Mouse (Mus musculus) central nervous system, embryonic 14 days (tissue): ENCODE data around the gene Arl1. TPM values are rescaled to one million over a fixed set of nuclear protein-coding genes. Genes with fewer than 3 reads are reported as not detected.

Experiments used
- polyA plus RNA-seq: library from polyadenylated mRNA; depleted of rRNA; stranded (reverse); fragments of >200 nt; gene quantifications from 2 replicates; pipeline ENCODE4 v1.2.3, GENCODE M21; 2012; rRNA removed

The Arl1 gene
- polyA plus RNA-seq = 81.2 and 86.2 TPM in 2 replicates

DNA sequence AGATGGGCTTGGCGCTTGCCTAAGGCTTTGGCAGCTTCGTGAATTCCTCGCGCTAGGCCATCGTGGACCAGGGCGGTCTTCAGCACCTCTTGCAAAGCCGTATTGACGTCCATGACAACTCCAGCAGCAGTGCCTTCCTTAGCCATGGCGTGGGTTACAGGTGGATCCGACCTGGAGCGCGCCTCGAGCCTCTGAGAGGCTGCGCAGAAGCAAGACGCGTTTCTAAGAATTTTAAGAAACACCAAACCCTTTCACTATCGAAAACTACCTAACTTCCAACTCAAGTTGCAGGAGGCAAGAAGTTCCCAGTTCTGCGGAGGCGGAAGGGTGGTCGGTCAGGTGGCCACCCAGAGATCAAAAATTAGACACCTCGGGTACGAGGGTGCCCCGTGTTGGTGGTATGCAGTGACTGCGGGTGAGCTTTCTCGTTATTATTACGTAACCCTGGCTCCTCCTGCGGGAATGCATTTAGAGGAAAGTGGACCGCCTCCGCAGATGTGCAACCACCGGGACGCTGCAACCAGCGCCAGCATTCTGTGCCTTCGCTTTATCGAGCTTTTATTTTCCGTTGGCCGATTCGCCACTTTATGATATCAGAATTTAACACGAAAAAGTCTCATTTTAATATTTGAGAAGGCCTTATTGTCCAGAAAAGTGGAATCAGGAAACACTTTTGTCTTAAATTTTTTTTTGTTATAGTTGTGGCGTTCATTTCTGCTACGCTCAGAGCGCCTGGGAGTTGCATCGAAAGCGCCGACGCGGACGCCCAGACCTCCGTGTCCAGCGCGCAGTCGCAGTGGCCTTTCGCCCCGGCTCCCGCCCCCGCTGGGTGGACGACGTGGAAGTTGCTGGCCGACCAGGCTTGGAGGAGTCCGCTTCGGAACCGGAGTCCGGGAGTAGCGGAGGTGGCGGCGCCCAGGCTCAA, at the start of gene Arl1:
Gene Arl1, plus strand, starts transcription at position 288 of the 925 bp plus-strand sequence.

DNA sequence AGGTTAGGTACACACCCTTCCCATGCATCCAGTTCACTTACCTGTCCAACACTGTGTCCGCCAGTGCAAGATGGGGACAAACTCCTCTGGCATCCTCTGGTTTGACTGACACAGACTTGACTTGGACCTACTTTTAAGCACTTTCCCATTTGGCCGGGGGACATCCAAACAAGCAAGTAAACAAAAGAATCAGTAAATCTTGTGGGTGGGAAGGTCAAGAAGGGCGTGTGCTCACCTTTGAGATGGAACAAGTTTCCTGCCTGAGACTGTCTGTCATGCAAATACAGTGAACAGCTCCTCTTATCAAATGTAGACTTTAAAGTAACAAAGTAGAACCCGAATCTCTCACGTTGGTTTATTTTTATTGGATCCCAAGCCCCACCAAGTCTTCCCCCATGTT, 45.7 kb upstream of the Arl1 start, which contains the start of gene Spic:
Gene Spic, minus strand, starts transcription at position 91 of the 400 bp plus-strand sequence.

Other genes with a start within 250 kb of the Arl1 start
- 4.4 and 5.7 TPM in 2 replicates for gene Chpt1, start 226.8 kb upstream of the Arl1 start, polyA plus RNA-seq
- gene Mybpc1, start 125.7 kb upstream of the Arl1 start, polyA plus RNA-seq = 4.1 and 21.7 TPM in 2 replicates
- gene Spic, start 45.8 kb upstream of the Arl1 start, polyA plus RNA-seq = 0.06 TPM in 1 of 2 replicates, not detected in the other
- 15.5 and 17.7 TPM in 2 replicates for gene Utp20, start 95.9 kb downstream of the Arl1 start, polyA plus RNA-seq
- gene Slc5a8, start 155.1 kb downstream of the Arl1 start, polyA plus RNA-seq = 0.01 and 0.03 TPM in 2 replicates